Mouse (Mus musculus) midbrain, postnatal 0 days (tissue): ENCODE measurements around the gene Rgp1. TPM values are rescaled to one million over a fixed set of nuclear protein-coding genes. Genes with fewer than 3 reads are reported as not detected.
"Not testable (repeated sequence)": the region's sequence is repeated elsewhere in the genome, so short reads cannot be mapped to it uniquely, and the experiment has no call there.

Experiments
- ATAC-seq: fragments of 200-750 bp; cut with Nextera tagmentation; 2 replicates; pipeline ENCODE4 v1.8.0; 2017; ENCODE audit warnings: moderate number of reproducible peaks, mild to moderate bottlenecking, moderate TSS enrichment, moderate library complexity; ENCODE audit not compliant: low FRiP score
- DNase-seq: peaks from one replicate; pipeline ENCODE4 v3.0.0-alpha.2; 2015; ENCODE audit warnings: low spot score
- H3K27ac ChIP-seq: fragments of 300-500 bp; sonication (generic); 2 replicates; pipeline ENCODE4 v1.5.1; 2014; ENCODE audit warnings: low read depth, mild to moderate bottlenecking, low read length, mixed read lengths
- H3K27me3 ChIP-seq: fragments of 300-500 bp; sonication (generic); 2 replicates; pipeline ENCODE4 v1.6.1; 2014; ENCODE audit warnings: low read length, control low read depth, mixed read lengths; ENCODE audit not compliant: insufficient read depth
- H3K36me3 ChIP-seq: fragments of 300-500 bp; sonication (generic); 2 replicates; pipeline ENCODE4 v1.6.1; 2014; ENCODE audit warnings: low read length, control low read depth, mixed read lengths; ENCODE audit not compliant: insufficient read depth
- H3K4me1 ChIP-seq: fragments of 300-500 bp; sonication (generic); 2 replicates; pipeline ENCODE4 v1.6.1; 2014; ENCODE audit warnings: mild to moderate bottlenecking, control low read depth, antibody characterized with exemption, low read length, mixed read lengths; ENCODE audit not compliant: insufficient read depth
- H3K4me2 ChIP-seq: fragments of 300-500 bp; sonication (generic); 2 replicates; pipeline ENCODE4 v1.6.1; 2014; ENCODE audit warnings: low read depth, mild to moderate bottlenecking, low read length, mixed read lengths; ENCODE audit not compliant: poor library complexity, severe bottlenecking
- H3K4me3 ChIP-seq: fragments of 300-500 bp; sonication (generic); 2 replicates; pipeline ENCODE4 v1.5.1; 2014; ENCODE audit warnings: low read depth, mild to moderate bottlenecking, low read length, moderate library complexity
- H3K9ac ChIP-seq: fragments of 300-500 bp; sonication (generic); replicated peaks from 2 replicates; pipeline ENCODE4 v1.6.1; 2014; ENCODE audit warnings: mild to moderate bottlenecking, low read length, moderate library complexity, mixed read lengths; ENCODE audit not compliant: poor library complexity, severe bottlenecking
- H3K9me3 ChIP-seq: fragments of 300-500 bp; sonication (generic); 2 replicates; pipeline ENCODE4 v1.6.1; 2016; ENCODE audit warnings: low read length, control low read depth
- CTCF ChIP-seq: IDR thresholded peaks from 2 replicates; pipeline ENCODE4 v1.5.1; 2016; ENCODE audit warnings: antibody characterized with exemption, mild to moderate bottlenecking
- WGBS: fragments of 180-500 bp; shearing (Covaris S2); extraction: QIAGEN DNeasy Blood & Tissue Kit; methylation state at CpG from one replicate; pipeline ENCODE4 v1.1.7; 2014; 5-methylcytosine and 5-hydroxymethylcytosine counted together
- polyA plus RNA-seq: library from polyadenylated mRNA; unstranded; fragments of >200 nt; fragmentation: Nextera tagmentation; extraction: Ambion mirVana; gene quantifications from 2 replicates; pipeline ENCODE4 v1.2.1, GENCODE M21; 2015
- total RNA-seq: library from RNA; depleted of rRNA; stranded (reverse); fragments of >200 nt; gene quantifications from 2 replicates; pipeline ENCODE4 v1.2.3, GENCODE M21; 2014

The Rgp1 gene
- total and polyA plus RNA-seq, 2 experiments from 2014 or later: 12.4 to 22.6 TPM

DNA sequence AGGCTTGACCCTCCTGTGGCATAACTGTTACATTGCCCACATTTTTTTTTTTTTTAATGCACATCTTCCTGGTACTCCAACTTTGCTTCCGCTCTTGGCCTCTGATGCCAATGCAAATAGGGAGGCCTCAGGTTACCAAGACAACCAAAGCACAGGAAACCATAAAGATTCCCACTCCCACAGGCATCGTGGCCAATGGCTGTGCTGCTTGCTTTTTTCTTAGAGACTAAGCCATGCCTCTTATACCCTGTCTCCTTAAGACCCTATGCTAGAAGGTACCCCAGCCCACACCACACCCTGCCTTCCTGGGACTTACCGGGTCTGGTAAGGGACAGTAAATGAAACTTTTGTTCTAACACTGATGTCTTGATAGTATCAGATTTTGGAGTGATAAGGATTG, 14.9 kb downstream of the Rgp1 start:
- Histone ChIP-seq H3K4me1 (no peaks in the 10 kb centered on the region), H3K4me3 (no peak overlapping the region), H3K27me3 (no peaks in the 10 kb centered on the region), H3K9ac (no peak overlapping the region), H3K9me3 (no peaks in the 10 kb centered on the region), H3K27ac (no peak overlapping the region), H3K4me2 (no peak overlapping the region), H3K36me3 (no peaks in the 10 kb centered on the region)
- no peak for TF ChIP-seq CTCF
- DNase-seq: no peak
- 57% methylated on average over 3 of the region's 3 CpGs for WGBS
- no peak for ATAC-seq

DNA sequence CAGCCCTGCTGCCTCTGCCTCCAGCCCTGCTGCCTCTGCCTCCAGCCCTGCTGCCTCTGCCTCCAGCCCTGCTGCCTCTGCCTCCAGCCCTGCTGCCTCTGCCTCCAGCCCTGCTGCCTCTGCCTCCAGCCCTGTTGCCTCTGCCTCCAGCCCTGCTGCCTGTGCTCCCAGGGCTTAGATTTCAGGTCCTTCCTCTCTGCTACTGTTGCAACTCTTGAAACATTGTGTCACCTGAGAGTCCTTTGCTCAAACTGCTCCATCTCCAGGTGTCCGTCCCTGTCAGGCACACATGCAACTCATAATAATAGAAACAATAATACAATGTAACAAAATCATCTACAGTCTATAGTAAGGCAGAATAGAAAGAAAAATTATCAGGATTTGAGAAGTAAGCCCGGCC, 18.1 kb downstream of the Rgp1 start:
- H3K4me3 ChIP-seq, ATAC-seq: not testable (repeated sequence)
- WGBS: 88% methylated on average over 2 of the region's 2 CpGs

DNA sequence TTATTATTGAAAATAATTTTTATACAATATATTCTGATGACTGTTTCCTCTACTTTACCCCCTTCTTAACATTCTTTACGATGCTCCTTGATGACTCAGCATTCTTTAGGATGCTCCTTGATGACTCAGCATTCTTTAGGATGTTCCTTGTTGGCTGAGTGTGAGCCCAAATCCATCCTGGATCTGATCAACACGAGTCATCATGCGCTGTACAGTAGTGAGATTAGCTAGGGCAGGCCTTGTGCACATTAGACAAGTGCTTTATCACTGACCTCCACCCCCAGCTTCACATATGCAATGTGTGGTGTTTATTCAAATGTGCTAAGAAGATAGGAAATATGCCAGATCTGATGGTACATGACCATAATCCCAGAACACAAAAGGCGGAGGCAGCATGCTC, 19.7 kb downstream of the Rgp1 start:
- H3K27ac ChIP-seq: no peak overlapping the region
- no peak overlapping the region for H3K9ac ChIP-seq
- DNase-seq (no peak), ATAC-seq (no peak)
- no peak overlapping the region for H3K4me2 ChIP-seq
- no peak for TF ChIP-seq CTCF
- H3K4me1 ChIP-seq: no peaks in the 10 kb centered on the region
- H3K36me3 ChIP-seq: no peaks in the 10 kb centered on the region
- H3K9me3 ChIP-seq: no peaks in the 10 kb centered on the region
- H3K27me3 ChIP-seq: no peaks in the 10 kb centered on the region
- 82% methylated on average over 4 of the region's 4 CpGs for WGBS
- no peak overlapping the region for H3K4me3 ChIP-seq

More for the DNA sequence above, 18.1 kb downstream of the Rgp1 start:
- H3K27ac ChIP-seq, H3K36me3 ChIP-seq, H3K27me3 ChIP-seq, H3K4me2 ChIP-seq, H3K9ac ChIP-seq, H3K4me1 ChIP-seq, DNase-seq, H3K9me3 ChIP-seq: not testable (repeated sequence)

DNA sequence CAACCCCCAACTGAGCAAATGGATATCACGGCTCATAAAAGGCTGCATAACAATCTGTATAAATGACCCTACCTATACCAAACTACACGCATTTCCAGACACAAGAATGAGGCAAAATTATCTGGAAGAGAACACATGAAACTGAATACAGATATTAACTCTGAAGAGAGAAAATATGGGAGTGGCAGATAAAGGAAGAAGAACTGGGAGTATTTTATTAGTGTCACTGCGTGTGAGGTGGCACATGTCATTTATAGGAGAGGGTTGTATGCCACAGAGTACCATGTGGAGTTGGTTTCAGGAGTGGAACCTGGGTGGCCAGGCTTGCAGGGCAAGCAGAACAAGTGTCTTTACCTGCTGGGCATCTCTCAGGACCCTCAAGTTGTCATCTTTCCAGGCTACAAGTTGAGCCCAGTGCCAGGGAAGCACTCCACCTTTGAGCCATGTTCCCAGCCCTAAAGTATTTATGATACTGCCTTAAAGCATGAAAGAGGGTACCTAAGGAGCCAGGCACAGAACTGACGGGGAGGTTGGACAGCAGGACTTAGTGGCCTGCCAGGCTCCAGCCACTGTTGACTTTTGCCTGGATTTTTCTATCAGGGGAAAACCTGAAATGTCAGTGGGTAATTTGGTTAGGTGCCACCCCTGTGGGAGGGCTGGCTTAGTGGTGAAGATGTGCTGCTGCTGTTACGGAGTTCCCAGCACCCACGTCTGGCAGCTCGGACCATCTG, 20.3 kb downstream of the Rgp1 start:
- Histone ChIP-seq H3K27me3 (no peaks in the 10 kb centered on the region), H3K36me3 (no peaks in the 10 kb centered on the region), H3K4me3 (no peak overlapping the region), H3K27ac (no peak overlapping the region), H3K9ac (no peak overlapping the region), H3K4me2 (no peak overlapping the region), H3K9me3 (no peaks in the 10 kb centered on the region), H3K4me1 (no peaks in the 10 kb centered on the region)
- TF ChIP-seq CTCF: no peak
- 83% methylated on average over 7 of the region's 7 CpGs for WGBS
- DNase-seq: no peak
- ATAC-seq: no peak

DNA sequence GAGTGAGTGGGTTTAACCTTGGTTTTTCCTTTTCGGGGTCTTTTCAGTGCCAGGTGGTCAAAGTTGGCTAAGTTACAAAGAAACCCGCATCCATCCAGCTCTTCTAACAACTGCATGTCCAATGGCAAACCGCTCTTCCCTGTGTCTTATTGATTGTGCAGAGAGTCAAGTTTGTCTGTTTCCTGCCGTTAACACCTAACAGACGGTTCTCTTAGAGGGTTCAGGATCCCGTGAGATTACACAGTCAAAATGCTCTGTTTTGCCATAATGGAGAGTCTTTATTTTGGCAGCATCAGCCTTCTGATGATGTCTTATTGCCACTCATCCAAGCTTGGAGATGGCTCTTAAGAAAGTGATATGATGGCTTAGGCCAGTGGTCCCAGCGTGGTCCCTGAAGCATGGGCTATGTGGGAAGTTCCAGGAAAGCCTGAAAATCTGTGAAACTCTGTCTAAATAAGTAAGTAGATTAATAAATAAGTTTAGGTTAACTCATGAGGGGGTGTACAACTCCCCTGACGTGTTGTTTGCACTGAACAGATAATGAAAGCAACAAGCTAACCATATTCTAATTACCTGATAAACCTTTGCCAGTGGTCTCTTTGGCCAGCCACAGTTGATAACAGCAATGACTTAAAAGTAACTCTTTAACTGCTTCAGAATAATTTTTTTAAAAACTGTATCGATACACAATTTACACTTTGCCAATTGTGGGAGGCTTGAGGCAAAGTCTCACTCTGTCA, 21.9 kb downstream of the Rgp1 start:
- DNase-seq: no peak
- Histone ChIP-seq H3K4me2 (no peak overlapping the region), H3K4me3 (no peak overlapping the region), H3K27ac (no peak overlapping the region), H3K9ac (no peak overlapping the region), H3K9me3 (no peaks in the 10 kb centered on the region), H3K27me3 (no peaks in the 10 kb centered on the region), H3K36me3 (no peaks in the 10 kb centered on the region), H3K4me1 (no peaks in the 10 kb centered on the region)
- no peak for TF ChIP-seq CTCF
- no peak for ATAC-seq
- WGBS: 83% methylated on average over 9 of the region's 9 CpGs

DNA sequence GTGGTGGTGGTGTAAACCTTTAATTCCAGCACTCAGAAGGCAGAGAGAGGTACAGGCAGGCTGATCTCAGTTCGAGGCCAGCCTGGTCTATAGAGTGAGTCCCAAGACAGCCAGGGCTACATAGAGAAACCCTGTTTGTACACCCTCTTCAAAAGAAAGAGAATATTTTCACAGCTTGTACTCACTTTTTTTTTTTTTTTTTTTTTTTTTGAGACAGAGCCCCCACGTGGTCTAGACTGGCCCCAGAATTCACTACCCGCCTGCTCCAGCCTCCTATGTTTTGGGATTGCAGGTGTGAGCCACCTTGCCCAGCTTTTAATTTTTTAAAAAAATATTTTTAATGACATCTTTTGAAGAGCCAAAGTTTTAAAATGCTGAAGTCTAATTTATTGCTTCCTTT, 25.6 kb downstream of the Rgp1 start:
- Histone ChIP-seq H3K4me1 (no peaks in the 10 kb centered on the region), H3K36me3 (no peaks in the 10 kb centered on the region), H3K9me3 (no peaks in the 10 kb centered on the region), H3K27ac (no peak overlapping the region), H3K9ac (no peak overlapping the region), H3K4me3 (no peak overlapping the region), H3K4me2 (no peak overlapping the region), H3K27me3 (no peaks in the 10 kb centered on the region)
- WGBS: 71% methylated on average over 3 of the region's 3 CpGs
- no peak for TF ChIP-seq CTCF
- no peak for DNase-seq
- ATAC-seq: no peak
